Mouse (Mus musculus) adrenal gland, adult (tissue): ENCODE measurements around the gene Ppp2r2c.

Experiments
- DNase-seq, 2 experiments: peaks; one replicate each; pipeline ENCODE4 v3.0.0; 2022 to 2023; ENCODE audit warnings: low spot score in 1 of 2; ENCODE audit not compliant: inconsistent age in 2 of 2

Gene Ppp2r2c

DNA sequence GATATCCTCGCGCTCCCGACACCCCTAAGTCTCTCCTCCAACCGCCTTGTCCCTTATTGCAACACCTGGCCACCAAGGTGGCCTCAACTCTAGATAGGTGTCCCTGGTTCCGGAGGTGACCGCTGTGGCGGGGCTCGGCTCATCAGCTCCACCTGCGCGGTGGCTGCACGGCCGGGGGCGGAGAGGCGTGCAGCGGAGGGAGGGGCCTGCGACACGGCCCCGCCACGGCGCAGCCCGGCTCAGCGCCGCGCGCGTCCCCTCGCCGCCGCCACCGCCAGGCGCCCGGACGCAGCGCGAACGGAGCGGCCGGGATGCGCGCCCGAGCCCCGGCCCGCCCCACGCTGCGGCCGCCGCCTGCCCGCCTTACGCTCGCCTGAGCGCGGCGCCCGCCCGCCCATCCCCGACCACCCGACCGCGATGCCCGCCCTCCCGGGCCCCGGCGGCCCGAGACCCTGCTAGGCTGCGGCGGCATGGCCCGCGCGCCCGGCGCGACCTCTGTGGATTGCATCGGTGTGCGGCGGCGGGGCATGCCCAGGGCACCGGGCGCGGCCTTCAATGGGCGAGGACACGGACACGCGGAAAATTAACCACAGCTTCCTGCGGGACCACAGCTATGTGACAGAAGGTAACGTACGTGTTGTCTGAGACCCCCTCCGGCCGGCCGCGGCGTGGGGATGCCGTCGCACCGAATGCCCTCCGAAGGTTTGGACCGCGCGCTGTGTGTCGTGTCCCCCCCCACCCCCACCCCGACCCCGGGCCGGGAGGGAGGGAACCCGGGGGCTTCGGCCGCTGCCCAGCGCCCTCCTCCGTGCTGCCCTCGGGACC, at the start of gene Ppp2r2c:
Gene Ppp2r2c (plus strand): TSS at position 248 of the 825 bp plus-strand sequence.
- no peak for DNase-seq

- DNase-seq, result no peak
Observed at GRCm38 (mm10) chr5:36819742-36820141, 48.6 kb upstream of the Ppp2r2c start.

GRCm38 (mm10) chr5:36820142-36820541, 48.2 kb upstream of the Ppp2r2c start:
- DNase-seq, result peak; percentile 50 to 76

DNA sequence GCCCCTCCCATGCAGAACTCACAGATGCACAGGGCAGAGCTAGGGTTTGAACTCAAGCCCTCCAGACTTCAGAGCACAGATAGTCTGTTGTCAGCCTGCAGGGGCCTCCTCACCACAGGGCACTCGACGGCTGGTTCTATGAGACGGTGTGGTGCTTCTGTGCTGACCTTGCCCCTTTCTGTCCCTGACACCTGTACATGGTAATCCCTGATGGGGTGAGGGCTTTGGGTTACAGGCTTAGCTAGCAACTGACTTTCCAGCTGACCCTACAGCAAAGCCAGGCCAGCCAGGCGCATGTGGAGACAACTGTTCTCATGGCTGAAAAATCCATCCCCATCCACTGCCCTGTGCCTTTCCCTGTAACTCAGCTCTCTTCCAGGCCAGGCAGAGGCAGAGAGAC, 45.4 kb upstream of the Ppp2r2c start:
- DNase-seq, result no peak

DNA sequence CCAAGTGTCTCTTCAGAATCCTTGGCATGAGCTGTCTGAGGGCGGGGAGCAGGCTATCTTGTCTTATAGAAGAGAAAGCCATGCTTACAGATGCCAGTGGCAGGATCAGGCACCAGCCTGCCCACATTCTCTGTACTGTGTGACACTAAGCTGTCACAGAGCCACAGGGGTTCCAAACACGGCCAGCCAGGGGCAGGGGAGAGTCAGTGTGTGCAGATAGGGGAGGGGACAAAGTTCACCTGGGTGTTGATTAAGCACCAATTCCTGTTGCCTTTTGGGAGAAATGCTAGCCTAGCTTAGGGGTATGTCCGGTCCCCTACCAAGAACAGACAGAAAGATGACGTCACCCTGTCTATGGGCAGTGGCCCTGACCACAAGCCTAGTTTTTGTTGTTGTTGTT, 39.2 kb upstream of the Ppp2r2c start:
- DNase-seq, result no peak

- peak; percentile 92 to 97 for DNase-seq
Observed at GRCm38 (mm10) chr5:36829913-36830879, 38.1 kb upstream of the Ppp2r2c start, which contains the start of gene Man2b2. TSS of gene Man2b2 (minus strand) at chr5:36830653.

DNA sequence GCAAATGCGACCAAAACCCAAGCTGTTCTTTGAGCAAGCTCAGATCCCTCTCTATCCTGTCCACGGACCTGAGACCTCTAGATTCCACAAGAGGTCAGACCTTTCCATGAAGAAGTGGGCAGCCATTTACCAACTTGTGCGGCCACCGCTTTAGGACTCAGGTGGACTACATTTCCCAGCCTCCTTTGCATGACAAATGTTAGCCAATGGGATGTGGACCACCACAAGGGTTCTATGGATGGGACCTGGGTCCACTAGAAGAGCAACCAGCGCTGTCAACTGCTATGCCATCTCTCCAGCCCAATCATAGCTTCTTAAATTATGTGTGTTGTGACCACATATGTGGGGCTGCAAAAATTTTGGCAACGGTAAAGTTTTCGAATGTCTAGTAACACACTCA, 37.0 kb upstream of the Ppp2r2c start:
- peak; percentile 34 to 53 for DNase-seq

DNA sequence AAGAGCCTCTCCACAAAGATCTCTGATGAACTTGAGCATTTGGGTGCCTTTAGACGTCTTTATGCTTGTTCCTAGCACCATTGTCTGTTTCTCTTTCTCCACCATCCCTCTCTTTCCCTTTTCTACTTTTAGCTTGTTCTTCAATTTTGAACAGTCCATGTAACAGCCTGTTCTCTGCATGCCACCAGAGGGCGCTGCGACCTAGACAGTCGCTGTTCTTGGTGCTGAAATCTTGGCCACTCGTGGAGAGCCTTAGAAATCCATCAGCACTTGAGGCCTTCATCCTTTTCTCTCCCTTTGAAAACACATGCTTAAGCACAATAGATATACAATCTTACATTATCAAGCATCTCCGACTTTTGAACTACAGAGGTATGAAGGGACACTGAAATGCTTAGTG, 32.4 kb upstream of the Ppp2r2c start:
- DNase-seq, result peak; percentile 61 to 88

GRCm38 (mm10) chr5:36839032-36839431, 29.3 kb upstream of the Ppp2r2c start:
- no peak for DNase-seq

GRCm38 (mm10) chr5:36839602-36840001, 28.7 kb upstream of the Ppp2r2c start:
- DNase-seq, result no peak

DNA sequence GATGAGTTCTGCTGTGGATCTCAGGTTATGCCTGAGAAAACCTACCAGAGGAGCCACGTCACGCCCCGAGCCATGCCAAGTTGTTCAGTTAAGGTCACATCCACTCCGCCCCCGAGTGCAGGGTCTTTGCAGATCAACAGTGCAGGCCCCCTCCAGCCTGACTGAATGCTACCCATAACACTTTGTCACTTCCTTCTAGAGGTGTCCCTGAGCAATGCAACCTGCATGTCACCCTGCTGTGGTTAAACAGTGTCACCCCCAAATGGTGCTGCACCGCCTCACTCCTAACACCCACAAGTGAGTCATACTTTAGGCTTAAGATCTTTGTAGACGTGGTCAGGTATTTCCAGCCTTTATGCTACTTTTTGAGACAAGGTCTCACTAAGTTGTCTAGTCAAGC, 28.2 kb upstream of the Ppp2r2c start:
- DNase-seq, result no peak

GRCm38 (mm10) chr5:36841701-36842100, 26.6 kb upstream of the Ppp2r2c start:
- DNase-seq, result no peak

DNA sequence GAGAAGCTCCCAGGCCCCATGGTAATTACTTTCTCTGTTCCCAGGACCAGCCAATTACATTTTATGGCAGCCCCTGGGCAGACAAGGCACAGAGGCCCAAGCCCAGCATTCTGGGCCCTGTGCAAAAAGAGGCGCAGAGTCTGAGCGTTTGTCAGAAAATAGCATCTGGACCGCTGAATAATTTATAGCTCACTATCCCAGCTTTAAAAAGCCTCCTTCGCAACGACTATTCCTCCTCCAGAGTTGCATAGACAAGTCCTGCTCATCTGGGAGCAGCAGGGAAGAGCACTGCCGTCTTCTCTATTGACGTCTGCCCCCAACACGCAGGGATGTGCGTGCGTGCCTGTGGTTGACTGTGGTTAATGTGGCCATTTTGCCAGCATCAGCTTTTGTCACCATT, 23.8 kb upstream of the Ppp2r2c start:
- no peak for DNase-seq

DNA sequence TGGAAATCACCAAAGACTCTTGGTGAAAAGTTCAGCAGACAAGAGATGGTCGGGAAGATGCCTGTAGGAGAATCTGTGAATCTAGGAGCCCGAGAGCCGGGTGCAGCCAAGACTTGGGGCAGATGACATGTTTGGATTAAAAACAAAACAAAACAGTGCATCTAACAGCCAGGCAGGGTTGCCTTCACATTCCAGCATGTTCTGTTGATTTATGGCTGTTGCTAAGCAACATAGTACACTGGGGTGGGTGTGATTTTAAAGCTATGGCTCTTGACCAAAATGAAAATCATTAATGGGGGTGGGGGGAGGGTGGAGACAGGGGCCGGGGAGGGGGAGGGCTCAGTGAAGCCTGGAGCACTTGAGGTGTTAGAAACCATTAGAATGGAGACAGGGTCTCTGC, 16.7 kb upstream of the Ppp2r2c start:
- no peak for DNase-seq

DNA sequence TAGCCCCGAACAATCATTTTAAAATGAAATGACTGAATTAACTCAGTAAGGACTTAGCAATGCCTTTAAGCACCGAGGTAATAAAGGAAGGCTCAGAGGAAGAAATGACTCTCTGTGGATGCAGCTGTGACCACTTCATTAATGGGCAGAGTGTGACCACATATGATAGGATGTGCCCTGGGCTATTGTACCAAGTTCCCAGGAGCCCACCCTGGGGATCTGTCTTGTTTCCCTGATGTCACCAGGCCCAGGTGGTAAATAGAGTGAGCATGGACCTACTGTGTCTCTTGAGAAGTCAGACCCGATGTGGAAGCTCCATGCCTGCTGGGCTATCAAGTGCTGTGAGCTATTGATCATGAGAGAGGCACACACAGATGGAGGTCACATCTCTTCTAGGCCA, 13.1 kb upstream of the Ppp2r2c start:
- DNase-seq, result no peak

DNA sequence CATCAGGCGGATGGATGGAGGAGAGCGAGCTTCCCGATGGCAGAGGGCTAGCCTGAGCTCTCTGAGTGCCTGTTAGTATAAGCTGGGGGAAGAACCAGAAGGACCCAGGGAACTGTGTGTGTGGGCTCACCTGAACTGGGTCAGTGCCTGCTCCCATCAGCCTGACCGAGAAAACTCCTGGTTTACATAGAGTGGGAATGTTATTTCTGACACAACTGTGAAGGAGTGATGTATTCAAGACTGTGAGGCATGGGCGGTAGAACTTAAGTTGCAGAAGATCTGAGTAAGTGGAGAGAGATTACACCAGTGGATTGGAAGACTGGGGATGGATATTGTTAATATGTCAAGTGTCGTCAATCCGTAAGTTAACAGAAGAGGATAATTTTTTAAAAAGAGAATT, 11.8 kb upstream of the Ppp2r2c start:
- no peak for DNase-seq

DNA sequence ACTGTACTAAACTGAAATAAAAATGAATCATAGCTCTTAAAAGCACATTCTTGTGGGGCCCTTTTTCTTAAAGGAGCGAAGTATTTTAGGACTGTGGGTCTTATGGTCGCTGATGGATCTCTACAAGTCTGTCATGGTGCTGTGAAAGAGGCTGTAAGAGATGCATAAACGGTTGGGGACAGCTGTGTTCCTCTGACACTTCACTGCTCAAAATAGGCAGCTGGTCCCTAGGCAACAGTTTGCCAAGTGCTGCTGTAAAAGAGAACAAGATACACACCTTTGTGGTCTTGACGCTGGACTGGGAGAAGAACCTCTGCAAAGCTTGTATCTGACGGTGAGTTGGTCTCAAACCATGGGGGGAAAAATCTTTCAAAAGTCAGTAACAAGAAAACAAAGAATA, 10.8 kb upstream of the Ppp2r2c start:
- DNase-seq, result no peak

- DNase-seq, result no peak
Observed at GRCm38 (mm10) chr5:36861084-36861483, 7.2 kb upstream of the Ppp2r2c start.

DNA sequence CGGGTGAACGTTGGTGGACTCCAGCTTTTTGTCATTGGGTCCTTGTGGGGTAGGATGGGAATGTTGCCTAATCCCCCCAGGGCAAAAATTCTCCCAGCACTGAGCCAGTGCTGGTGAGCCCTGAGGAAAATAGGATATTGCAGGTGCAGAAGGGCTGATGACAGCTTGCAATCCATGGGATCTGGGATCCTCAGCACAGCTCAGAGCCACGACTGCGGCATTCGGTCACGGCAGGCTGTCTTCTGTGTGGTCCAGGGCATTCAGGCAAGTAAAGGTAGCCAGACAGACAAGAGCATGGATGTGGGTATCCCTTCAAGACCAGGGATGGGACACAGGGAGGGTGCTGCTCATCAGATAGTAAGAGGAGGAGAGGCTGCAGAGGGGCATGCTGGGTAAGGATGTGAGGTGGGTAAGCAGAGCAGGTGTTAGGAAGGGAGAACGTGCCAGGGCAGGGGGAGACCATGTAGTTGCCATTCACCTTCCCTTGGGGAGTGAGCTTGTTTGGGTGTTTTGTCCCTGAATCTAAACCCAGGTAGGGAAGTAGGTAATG, 1.5 kb upstream of the Ppp2r2c start:
- no peak for DNase-seq

DNA sequence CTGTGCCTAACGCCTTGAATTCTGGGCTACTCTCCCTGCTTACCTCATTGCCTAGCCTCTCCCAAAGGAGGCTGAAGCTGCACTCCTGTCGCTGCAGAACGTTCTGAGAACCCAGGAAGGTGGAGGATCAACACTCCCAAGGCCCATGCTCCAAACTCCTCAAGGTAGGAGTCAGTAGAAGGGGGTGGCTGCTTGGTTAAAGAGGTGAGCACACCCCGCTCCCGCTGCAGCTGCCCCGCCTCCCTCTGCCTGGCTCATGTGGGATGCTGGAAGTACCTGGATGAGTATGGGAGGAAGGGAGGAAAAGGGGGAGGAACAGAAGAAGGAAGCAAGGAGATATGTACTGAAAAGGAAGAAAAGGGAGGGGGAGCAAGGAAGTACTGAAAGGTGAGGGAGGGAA, 752 bp upstream of the Ppp2r2c start:
- no peak for DNase-seq

DNA sequence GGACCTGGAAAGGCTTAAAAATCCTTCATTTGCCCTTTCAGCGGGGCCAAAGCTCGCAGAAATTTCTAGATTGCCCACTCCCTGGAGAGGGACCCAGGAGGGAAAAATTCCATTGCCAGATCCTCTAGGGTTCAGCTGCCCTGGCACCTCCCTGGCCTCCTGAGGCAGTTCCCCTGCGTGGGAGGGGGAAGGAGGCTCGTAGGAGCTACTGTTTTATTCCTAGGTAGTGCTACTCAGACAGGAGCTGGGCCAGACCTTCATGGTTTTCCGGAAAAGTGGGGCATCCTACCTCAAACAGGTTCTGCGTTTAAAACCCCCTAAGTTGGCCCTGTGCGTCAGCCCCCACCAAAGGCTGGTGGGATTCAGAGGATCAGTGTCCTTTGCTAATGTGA, 869 bp downstream of the Ppp2r2c start:
- peak in 1 of 2 experiments; percentile 49 for DNase-seq
